Mouse (Mus musculus) urinary bladder, postnatal 0 days (tissue): Measurements from ENCODE around the gene Hsd17b2. TPM values are rescaled to one million over a fixed set of nuclear protein-coding genes. Genes with fewer than 3 reads are reported as not detected.

Experiments used
- polyA plus RNA-seq: library from polyadenylated mRNA; unstranded; fragments of >200 nt; fragmentation: Nextera tagmentation; extraction: Ambion mirVana; gene quantifications from 2 replicates; pipeline ENCODE4 v1.2.1, GENCODE M21; 2015

Gene Hsd17b2
- polyA plus RNA-seq: 17.1 and 18.1 TPM in 2 replicates

DNA sequence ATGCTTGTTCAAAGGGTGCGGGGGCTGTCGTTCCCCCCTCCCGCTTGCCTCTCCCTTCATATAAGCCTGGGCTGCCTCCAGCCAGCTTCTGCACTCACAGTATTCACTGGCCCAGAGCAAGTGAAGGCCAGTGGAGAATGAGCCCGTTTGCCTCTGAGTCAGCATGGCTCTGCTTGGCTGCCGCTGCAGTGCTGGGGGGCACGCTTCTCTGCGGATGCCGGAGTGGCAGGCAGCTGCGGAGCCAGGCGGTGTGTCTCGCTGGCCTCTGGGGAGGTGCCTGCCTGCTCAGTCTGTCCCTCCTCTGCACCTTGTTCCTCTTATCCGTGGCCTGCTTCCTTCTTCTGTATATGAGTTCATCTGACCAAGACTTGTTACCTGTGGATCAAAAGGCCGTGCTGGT is at the start of gene Hsd17b2:
Hsd17b2 (plus strand) TSS at position 46 of the 400 bp plus-strand sequence.

DNA sequence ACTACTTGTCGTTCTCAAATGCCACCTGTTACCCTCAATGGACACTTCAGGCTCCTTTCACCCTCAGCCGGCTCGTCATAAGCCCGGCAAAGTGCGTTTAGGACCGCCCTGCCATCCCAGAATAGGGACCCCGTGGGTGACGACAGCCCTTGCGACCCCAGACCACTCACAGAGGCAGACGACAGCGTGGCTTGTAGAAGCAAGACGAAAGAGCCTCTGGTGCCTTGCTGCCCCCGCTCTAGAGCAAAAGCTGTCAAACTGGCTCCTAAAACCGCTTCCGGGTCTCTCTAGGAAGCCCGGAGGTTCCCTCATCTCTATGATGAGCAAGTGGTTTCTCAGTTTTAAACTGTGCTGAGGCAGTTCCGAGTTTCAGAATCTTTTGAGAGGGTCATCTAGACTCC is 28.3 kb upstream of the Hsd17b2 start, which contains the start of gene Sdr42e1:
Sdr42e1 (minus strand) TSS at position 260 of the 401 bp plus-strand sequence.

DNA sequence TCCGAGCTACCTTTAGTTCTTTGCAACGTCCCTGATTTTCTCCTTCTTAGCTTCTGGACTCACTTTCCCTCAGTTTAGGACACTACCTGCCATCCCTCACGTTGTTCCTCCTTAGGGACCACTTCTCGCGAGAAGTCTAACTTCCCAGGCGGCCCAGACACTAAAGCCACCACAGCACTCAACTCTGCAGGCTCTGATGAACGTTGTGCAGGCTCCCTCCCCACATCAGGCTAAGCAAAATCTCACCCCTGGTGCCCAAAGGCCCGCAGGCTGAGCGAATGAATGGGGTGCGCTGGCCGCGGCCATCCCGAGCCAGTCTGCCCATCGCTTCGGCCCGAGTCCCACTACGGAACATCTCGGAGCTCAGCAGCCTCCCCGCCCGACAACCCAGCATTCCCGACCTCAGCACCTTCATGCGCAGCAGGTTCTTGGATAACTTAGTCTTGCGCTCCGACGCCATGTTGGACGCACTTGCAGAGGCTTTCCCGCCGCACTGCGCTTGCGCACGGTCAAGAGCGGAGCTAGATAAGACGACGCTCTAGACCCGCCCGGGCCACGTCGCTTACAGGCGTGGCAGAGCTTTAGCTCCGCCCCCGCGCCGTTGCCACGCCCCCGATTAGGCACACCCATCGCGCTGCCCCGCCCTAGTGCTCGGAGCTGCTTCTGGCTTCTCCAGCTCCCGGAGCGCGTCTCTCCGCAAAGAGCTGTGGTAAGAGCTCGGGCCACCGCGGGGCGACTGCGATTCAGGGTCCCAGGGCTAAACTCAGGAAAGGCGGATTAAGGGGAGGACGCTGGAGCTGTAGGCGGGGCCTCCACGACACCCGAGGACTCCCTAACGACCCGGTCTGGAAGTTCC is 100.0 kb downstream of the Hsd17b2 start, which contains the start of gene Mphosph6:
Mphosph6 (minus strand) TSS at position 501 of the 856 bp plus-strand sequence.

Other genes with a start within 250 kb of the Hsd17b2 start
- gene Plcg2, start 203.6 kb upstream of the Hsd17b2 start, polyA plus RNA-seq: 3.3 and 5.2 TPM in 2 replicates
- gene Sdr42e1, start 28.2 kb upstream of the Hsd17b2 start, polyA plus RNA-seq: 14.8 and 16.2 TPM in 2 replicates
- 28.6 and 36.6 TPM in 2 replicates for gene Mphosph6, start 100.0 kb downstream of the Hsd17b2 start, polyA plus RNA-seq